Mouse (Mus musculus): ENCODE results near the gene Rpsa.

Rpsa gene

DNA sequence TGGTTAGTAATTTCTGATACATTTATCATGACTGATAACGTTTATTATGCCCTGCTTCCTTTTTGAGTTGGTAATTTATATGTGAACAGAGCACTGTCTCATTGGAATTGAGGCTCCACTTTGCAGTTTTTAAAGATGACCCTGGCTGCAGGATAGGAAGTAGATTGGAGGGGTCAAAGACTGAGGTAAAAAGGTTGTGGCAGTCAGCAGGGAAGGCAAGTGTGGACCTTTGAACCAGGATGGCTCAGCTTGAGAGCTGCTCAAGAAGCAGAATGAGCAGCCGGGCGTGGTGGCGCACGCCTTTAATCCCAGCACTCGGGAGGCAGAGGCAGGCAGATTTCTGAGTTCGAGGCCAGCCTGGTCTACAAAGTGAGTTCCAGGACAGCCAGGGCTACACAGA lies 14.0 kb upstream of the Rpsa start:
- DNase-seq (ENCODE audit: low spot score) = no peak

DNA sequence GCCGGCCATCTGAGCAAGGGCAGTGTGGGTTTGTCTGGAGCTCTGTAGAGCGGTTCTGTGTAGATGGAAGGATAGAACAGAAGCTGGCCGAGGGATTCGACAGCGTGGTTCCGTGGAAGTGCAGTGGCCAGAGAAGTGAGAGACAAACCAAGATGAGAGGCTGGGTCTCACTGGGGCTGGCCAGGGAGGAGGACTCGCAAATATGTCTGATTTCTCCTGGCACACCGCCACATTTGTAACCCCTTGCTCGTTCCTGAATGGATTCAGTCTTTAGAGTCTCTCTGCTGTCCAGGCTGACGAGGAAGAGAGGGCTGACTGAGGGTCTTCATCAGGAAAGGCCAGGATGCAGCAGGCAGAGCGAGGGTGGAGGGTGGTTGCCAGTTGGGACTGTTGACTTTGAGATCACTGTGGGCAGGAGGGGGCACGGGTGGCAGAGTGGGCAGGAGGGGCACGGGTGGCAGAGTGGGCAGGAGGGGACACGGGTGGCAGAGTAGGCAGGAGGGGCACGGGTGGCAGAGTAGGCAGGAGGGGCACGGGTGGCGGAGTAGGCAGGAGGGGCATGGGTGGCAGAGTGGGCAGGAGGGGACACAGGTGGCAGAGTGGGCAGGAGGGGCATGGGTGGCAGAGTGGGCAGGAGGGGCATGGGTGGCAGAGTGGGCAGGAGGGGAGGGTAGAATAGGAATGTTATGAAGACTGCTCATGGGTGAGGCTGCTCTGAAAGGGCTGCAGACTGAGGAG lies 13.3 kb upstream of the Rpsa start:
- DNase-seq (ENCODE audit: low spot score) = no peak

DNA sequence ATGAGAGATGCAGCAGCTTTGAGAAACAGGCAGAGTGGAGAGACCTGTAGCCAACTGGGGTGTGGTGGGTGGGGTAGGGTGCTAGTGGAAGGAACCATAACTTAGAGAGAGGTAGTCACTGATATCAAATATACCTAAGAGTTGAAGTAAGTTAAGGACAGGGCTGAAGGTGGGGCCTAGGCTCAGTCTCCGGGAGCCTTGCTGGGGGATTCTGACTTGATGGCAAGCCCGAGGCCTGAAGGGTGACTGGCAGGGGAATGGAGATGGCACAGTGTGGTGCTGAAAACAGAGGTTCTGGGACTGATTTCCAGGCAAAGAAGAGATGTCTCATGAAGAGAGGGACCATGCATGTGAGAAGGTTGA lies 12.7 kb upstream of the Rpsa start:
- DNase-seq (ENCODE audit: low spot score) = no peak

DNA sequence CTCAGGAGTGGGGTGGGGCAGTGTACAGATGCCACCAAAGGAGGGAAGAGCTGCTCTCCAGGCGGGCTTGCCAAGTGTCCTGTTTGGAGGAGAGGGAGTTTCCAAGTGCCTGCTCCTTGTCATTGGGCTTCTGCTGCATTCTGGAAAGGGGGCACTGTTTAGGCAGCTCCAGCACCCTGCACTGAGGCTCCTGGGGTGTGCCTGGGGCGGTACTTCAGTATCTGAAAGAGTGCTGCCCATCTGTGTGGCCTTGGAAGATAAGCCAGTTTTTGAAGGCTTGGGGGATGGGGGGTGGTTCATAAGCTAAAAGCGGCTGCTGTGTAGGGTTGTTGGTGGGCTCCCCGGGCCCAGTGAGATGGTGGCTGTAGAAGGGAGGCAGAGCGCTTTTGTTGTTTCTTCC lies 11.9 kb upstream of the Rpsa start:
- no peak for DNase-seq (ENCODE audit: low spot score)

DNA sequence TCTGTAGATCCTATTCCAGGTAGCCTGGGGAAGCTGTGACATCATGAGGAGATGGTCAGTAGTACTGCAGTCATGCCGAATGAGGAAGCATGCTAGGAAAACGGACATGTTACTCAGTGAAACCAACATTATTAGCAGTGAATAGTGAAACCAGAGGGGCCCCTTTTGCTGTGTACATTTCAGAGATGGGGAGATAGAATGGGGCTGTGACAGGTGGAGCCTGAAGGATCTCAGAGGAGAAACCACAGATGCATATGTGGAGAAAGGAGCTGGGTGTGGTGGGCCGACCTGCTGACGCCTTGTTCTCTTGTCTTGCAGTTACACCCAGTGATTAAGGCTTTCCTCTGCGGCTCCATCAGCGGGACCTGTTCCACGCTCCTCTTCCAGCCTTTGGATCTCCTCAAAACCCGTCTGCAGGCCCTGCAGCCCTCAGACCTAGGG lies 11.3 kb upstream of the Rpsa start:
- no peak for DNase-seq (ENCODE audit: low spot score)

DNA sequence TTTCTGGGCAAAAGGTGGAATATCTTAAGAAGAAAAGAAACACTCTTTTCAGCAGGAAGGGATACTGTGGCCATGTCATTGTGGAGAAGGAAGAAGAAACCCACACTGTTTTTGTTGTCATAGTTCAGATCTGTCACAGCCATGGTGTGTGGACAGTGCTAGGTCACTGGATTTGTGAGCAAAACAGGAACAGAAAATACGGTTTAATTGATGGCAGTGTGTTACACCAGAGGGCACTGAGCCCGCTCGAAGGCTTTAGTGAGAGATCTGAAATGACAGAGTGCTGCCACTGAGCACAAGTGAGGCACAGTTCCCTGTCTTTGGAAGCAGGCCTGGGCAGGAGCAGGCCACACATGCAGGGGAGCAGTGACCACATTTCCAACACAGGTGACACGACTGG lies 9.3 kb upstream of the Rpsa start:
- DNase-seq (ENCODE audit: low spot score) = no peak

DNA sequence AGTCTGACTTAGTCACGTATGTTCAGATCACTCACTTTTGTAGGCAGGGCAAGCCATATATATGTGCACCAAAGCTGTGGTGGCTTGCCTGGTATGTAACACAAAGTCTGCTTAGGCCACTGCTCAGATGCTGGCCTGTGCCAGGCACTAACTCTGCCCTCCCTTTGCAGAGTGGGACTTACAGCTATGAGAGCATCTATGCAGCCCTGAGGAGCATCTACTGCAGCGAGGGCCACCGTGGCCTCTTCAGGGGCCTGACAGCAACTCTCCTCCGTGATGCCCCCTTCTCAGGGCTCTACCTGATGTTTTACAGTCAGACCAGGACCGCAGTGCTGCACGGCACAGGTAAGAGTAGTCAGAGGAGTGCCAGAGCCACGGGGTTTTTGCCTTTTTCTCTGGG lies 7.0 kb upstream of the Rpsa start:
- no peak for DNase-seq (ENCODE audit: low spot score)

DNA sequence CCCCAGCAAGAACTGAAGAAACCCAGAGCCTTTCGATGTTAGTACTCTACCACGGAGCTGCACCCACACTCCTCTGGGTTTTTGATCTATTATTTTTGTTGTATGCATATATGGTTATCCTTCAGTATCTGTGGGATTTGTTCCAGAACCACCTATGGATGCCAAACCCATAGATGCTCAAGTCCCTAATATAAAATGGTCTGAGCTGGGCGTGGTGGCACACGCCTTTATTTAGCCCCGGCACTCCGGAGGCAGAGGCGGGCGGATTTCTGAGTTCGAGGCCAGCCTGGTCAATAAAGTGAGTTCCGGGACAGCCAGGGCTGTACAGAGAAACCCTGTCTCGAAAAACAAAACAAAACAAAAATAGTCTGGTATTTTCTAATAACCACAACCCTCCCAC lies 621 bp upstream of the Rpsa start:
- no peak for DNase-seq (ENCODE audit: low spot score)

DNA sequence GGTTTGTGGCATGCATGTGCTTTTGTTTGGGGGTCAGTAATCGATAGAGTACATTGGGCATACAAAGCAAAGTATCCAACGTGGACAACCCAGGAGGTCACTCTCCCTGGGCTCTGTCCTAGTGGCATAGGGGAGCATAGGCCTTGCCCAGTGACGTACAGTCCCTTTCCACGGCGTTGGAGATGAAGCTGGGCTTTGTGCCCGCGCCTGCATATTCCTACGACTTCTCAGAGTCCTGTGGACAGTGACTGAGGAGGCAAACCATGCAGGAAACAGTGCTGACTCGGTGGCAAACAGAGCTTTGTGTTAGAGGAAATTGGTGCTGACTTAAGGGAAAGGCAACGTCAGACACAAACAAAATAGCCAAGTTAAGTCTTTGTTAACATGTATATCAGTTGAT lies 1.8 kb downstream of the Rpsa start:
- DNase-seq (ENCODE audit: low spot score) = no peak

DNA sequence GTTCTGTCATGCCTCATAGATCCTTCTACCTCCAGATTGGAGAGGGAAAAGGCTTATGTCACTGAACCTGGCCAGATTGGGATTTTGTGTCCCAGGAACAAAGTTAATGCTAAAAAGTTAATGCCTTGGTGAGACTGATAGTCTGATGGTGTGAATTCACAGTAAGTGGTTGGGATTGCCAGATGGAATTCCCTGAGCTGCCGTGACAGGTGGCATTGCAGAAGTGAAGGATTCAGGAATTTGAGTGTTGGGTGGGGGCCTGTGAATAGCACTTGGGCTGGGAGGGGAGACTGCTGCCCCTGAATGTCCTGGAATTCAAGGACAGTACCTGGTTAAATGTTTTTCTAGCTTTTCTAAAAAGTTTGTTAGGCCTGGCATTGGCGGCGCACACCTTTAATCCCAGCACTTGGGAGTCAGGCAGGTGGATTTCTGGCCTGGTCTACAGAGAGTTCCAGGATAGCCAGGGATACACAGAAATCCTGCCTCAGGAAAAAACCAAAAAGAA lies 4.3 kb downstream of the Rpsa start:
- DNase-seq (ENCODE audit: low spot score) = no peak

DNA sequence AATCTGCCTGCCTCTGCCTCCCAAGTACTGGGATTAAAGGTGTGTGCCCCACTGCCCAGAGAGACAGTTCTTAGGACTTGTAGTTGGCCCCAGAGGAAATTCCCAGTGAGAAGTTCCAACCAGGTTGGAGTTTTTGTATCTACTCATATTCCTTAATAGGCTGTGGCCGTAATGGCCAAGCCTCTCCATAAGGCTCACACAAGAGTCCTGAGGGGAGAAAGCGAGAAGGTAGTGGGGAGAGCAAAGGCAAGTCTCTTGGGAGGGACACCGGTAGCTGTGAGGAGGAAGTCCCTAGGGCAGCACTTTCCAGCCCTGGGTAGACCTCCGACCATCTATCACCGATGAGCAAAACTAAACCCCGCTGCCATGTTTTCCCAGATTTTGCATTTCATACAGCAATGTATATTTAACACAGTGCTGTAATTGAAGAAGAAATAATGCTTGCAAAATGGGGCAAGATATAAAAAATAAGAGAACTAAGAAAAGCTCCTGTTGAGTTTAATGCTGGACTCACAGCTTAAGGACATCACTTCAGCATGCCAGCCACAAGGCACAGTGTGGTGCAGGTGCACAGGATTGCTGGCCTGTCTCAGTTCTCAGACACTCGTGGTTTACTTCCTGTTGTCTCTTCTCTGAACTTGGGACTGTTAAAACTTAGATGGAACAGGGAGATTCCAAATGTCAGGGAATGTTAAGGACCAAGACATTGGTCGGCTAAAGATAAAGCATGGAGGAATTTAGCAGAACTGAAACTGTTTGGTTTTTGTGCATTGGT lies 5.7 kb downstream of the Rpsa start:
- DNase-seq (ENCODE audit: low spot score) = no peak

DNA sequence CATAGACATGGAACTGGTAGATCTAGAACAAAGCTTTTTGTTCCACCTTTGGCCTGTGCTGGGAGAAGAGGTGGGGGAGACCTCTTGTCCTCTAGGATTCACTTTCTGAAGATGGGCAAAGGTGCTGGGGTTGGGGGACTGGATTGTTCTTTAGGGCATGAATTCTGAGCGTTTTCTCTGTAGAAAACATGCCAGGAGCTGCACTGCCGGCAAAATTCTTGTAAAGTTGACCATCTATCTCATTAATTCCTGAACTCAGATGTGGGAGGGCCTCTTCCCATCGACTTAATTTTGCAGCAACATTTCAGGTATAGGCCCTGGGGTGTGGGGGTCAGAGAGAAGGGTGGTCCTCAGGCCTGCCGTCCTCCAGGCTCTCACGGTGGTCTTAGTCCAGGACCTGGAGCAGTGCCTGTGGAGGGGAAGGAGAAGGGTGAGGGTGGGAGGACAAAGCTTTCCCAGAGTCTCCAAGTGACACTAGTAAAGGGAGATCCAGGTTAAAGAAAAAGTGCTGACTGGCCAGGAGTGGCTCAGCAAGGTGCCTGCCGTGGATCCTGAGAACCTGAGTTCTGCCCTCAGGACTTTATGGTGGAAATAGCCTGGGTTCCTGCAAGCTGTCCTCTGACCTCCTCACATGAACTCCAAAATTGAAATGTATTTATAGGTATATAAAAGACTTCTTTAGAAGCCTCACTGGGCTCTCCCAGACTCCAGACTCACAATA lies 6.4 kb downstream of the Rpsa start:
- DNase-seq (ENCODE audit: low spot score) = no peak

DNA sequence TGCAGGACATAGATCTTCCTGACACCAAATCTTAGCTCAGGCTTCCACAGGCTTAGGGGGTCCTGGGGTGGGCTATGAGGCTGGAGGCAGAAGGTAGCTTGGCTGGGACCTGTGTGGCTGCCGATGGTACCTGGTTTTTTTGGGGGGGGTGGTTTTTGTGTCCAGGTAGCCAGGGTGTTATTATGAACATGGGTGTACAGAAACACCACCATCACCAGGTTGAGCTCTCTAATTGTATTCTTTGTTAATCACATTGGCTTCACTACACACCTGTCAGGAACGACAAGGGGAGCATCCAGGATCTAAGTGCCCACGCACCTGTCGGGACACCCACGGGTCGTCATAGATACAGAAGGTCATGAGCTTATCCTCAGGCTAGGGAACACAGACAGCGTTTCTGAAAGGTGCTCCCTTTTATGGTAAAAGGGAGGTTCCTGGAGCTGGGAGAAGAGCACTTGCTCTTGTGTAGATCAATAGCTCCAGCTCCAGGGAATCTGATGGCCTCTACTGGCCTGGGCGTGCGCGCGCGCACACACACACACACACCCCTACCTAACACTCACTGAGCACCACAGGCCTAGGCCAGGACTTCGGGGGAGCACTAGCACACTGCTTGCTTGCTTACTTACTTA lies 7.2 kb downstream of the Rpsa start:
- DNase-seq (ENCODE audit: low spot score) = no peak

DNA sequence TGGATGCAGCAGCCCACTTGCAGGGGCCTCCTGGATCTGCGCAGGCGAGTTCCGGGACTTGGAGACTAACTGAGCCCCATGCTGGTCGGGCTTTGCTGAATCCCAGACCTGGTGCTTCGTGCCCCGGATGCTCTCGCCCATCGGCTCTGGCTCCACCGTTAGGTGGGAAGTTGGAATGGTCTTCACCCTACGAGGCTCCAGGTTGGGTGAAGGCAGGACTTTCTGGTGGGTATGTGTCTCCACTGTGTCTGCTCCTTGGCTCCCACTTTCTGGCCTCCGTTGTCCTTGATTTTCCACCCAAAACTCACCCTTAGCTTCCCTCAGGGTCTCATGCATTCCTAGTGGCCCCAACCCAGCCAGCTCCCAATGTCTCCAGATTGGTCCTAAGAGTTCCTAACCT lies 8.0 kb downstream of the Rpsa start:
- no peak for DNase-seq (ENCODE audit: low spot score)

DNA sequence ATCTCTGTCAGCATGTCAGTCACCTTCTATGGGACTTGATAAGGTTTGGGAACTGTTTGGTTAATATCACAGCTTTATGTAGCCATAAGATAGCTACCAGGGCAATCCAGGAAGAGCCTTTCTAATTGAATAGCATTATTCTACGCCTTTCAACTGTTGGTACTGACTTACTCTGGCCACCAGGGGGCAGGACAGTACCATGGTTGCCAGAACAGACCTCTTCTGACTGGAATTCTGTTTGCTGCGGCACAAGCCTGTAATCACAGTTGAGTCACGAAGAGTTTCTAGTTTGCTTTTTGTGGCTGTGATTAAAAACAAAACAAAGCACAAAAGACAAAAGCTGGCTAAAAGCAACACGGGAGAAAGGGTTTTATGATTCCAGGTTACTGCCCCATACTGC lies 13.2 kb downstream of the Rpsa start:
- peak; percentile 84 for DNase-seq (ENCODE audit: low spot score)

DNA sequence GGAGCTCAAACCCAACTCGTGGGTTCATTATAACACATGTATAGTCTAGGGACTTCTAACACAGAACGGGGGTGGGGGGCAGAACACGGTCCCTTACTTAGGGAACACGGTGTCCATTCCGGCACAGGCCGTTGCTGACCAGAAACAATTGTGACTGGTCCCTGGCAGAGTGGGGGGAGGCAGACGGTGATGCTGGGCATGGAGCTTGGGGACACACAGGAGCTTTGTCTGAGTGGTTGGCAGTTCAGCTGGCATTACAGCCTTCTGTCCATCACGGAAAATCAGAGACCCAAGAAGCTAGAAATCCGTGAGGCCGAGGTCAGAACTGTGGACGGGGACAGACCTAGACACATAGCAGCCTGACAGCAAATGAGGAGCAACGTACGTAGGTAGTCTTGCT lies 17.0 kb downstream of the Rpsa start:
- no peak for DNase-seq (ENCODE audit: low spot score)

DNA sequence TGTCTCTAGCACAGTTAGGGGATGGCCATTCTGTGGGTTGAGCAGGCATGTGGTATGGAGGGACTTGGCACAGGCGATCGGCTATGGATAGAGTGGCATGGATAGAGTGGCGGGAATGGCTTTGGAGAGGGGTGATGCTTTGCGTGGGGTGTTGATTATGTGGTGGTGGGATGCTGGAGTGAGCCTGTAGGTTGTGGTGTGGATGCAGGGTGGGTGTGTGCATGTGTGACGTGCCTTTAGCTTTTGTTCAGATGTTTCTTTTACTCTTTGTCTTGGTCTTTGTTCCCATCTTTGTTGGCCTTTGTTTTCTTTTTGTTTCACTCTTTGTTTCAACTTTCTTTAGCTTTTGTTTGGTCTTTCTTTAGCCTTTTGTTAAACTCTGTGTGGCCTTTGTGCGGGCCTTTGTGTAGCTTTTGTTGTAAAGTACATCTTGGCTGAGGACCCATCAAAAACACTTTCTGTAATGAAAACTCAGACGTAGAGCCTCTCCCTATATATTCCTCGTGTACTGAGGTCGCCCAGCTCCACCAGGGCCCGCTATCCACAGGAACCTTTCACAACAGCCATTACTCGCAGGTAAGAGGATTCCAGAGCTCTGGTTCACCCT lies 21.8 kb downstream of the Rpsa start, which contains the start of gene Mobp:
Mobp (plus strand) TSS at position 486 of the 607 bp plus-strand sequence.
- no peak for DNase-seq (ENCODE audit: low spot score)

DNA sequence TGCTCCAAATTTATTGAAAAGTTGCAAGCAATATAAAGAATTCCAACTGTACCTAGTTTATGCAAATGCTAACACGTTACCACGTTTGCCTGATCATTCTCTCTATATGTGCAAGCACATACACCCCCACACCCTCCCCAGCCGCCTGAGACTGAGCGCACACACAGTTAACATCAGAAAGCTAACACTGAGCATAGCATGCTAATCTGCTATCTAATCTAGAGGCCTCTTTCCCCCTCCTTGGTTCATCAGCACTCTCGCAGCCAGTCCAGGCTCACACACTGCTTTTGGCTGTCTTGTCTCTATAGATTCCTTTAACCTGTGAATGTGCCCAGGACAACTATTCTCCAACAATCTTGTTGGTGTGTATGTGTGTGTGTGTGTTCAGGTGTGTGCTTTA lies 23.7 kb downstream of the Rpsa start:
- DNase-seq (ENCODE audit: low spot score) = no peak

DNA sequence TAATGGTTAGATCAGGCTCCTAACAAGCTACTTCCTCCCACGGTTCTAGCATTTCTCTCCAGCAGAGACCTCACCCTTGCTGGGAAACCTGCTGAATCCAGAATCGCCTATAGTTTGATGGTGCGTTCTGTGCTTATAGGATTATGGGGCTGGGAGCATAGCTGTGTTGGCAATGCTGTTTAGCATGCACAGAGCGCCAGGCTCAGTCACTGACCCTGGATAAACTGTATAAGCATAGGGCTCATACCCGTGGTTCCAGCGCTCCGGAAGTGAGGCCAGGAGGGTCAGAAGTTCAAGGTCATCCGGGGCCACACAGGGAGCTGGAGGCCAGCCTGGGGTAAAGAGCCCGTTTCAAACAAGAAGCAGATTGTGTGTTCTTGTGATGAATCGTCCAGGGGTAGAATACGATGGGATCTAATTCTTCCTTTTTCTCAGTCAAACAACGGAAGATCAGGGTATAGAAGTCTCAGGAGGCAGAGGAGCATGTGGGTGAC lies 24.5 kb downstream of the Rpsa start:
- DNase-seq (ENCODE audit: low spot score) = no peak

DNA sequence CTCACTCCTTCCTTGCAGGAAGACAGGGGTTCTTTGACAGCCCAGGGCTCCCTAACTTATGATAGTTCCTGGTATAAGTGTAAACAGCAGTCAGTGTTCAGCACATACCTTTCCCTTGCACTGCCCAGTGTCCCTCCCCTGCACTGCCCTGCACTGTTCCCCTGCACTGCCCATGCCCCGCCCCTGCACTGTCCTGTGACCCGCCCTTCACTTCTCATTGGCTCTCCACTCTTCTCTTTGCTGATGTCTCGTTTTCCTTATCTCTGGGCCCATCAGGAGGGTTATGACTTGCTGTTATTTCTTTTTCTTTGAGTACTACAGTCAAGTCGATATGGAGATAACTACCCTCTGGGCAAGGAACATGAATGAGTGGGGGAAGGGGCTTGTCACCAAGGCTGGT lies 30.6 kb downstream of the Rpsa start:
- DNase-seq (ENCODE audit: low spot score) = no peak

DNA sequence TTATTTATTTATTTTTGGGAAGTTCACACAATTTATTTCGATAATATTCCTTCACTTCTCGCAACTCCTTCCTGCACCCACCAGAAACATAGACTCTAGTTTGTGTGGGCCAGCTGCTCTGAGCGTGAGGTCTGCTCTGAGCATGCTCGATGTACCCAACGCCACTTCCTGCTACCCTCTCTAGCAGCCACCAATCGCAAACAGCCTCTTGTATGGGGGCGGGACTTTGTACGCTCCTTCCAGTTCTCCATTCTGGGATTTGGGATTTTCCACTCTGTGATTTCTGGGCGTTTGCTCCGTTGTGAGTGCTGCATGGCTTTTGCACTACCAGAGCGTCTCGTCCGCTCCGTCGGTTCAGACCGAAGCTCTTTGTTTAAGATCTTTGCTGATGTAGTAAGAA lies 36.4 kb downstream of the Rpsa start:
- no peak for DNase-seq (ENCODE audit: low spot score)

DNA sequence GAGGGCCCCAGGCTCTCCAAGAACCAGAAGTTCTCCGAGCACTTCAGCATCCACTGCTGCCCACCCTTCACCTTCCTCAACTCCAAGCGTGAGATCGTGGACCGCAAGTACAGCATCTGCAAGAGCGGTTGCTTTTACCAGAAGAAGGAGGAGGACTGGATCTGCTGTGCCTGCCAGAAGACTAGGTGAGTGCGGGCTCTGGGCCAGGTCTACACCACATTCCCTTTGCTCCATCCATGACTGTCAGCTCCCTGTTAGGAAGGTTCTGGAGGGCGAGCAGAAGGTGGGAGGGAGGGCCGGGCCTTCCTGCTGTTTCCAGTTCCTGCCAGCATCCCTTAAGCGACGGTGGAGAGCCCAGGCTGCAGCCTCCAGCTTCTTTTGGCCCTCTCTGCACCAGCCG lies 40.3 kb downstream of the Rpsa start:
- no peak for DNase-seq (ENCODE audit: low spot score)

Measured in MN1 (cell line).